Mouse (Mus musculus): ENCODE measurements around the gene Stum. TPM values are rescaled to one million over a fixed set of nuclear protein-coding genes. Genes with fewer than 3 reads are reported as not detected.
"Not testable (repeated sequence)": the region's sequence is repeated elsewhere in the genome, so short reads cannot be mapped to it uniquely, and the experiment has no call there.

The Stum gene
- polyA plus RNA-seq, 1 experiment from 2014 or later = 1.2 TPM

DNA sequence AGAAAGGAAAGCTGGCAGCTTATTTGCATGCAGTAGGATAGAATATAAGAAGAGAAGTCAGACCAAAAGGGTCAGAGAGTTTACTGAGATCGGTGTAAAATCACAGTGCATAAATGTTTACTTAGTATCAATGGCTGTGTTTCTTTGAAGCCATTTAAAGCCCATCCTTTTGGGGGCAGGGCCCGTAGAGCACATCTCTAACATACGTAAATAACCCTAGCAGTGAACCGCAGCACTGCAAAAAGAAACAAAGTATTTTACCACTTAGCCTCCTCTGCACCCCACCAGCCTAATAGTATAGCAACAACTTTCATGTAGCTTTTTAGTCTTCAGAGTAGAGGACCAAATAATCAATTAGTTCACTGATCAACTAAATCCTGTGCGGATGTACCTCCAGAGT, 85.6 kb downstream of the Stum start:
- no peak overlapping the region for H3K9ac ChIP-seq (replicated peaks; ENCODE audit: low read depth, low read length)
- ATAC-seq (ENCODE audit: insufficient number of reproducible peaks, insufficient read depth, low FRiP score, low read depth) = no peak
- H3K27ac ChIP-seq (ENCODE audit: low read length) = 0 out of 2 replicates have a peak overlapping the region, but pooled peaks have one; percentile 21
- no peaks in the 10 kb centered on the region for H3K36me3 ChIP-seq (ENCODE audit: control insufficient read depth, insufficient read depth, low read length)
- H3K9me3 ChIP-seq (ENCODE audit: control insufficient read depth, low read depth, low read length) = no peaks in the 10 kb centered on the region
- no peak overlapping the region for H3K4me3 ChIP-seq (ENCODE audit: low read depth, low read length)
- peaks cover 24% of the 10 kb centered on the region for H3K4me1 ChIP-seq (ENCODE audit: control insufficient read depth, insufficient read depth, low read length)
- no peaks in the 10 kb centered on the region for H3K27me3 ChIP-seq (ENCODE audit: control insufficient read depth, insufficient read depth, low read length)
- no peak overlapping the region for H3K4me2 ChIP-seq (replicated peaks; ENCODE audit: low read depth, low read length)
- WGBS = 37% methylated on average over 5 of the region's 5 CpGs

DNA sequence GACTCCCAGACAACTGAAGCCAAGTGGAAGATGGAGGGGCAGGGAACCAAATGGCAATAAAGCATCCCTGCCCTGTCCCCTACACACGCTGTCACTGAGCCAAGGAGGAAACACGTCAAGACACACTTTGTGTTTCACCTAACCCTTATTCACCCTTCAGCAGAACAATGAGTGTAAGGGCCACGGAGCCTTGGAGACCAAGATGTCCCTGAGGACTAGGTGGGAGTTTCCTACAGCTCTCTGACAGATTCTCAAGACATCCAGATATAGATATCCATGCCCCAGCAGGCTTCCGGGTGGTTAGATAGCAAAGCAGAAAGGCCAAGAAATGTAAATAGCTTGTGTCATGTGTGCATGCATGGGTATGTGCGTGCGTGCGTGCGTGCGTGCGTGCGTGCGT, 89.4 kb downstream of the Stum start:
- ATAC-seq (ENCODE audit: insufficient number of reproducible peaks, insufficient read depth, low FRiP score, low read depth) = no peak
- Histone ChIP-seq H3K27ac (ENCODE audit: low read length) (no peak overlapping the region), H3K27me3 (ENCODE audit: control insufficient read depth, insufficient read depth, low read length) (no peaks in the 10 kb centered on the region), H3K9ac (replicated peaks; ENCODE audit: low read depth, low read length) (no peak overlapping the region), H3K4me1 (ENCODE audit: control insufficient read depth, insufficient read depth, low read length) (peaks cover 10% of the 10 kb centered on the region), H3K4me3 (ENCODE audit: low read depth, low read length) (no peak overlapping the region), H3K4me2 (replicated peaks; ENCODE audit: low read depth, low read length) (no peak overlapping the region), H3K9me3 (ENCODE audit: control insufficient read depth, low read depth, low read length) (no peaks in the 10 kb centered on the region), H3K36me3 (ENCODE audit: control insufficient read depth, insufficient read depth, low read length) (no peaks in the 10 kb centered on the region)
- WGBS = 90% methylated on average over 12 of the region's 12 CpGs

DNA sequence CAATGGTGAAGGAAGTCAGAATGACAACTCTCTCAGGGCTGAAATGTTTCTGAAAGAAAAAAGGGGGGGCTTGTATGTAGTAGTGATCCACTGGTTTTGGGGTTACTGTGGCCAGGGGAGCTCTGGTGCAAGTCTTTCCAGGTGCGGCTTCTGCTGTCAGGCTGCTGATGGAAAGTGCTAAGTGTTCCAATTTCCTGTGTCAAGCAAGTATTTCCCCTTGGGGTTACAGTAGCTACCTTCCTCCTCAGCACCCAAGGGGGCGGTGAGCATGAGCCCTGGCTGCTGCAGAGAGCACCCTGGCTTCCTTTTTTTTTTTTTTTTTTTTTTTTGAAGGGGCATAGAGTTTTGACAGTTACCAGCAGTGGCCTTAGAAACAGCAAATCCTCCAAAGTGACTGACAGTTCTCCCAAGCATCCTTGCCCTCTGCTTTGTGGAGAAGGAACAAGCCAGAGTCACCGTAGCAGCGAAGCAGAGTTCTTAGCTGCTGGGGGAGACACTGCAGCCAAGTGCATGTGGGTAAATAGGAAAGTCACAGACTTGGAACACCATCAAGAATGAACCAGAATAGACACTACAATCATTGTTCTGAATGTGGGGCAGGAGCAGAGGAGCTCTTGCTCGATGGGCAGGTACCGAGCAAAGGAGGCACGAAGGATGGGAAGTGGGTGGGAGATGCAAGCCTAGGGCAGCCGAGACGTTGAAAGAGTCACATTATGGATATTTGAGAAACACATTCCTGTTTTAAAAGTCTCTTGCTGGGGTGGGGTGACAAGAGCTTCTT, 90.1 kb downstream of the Stum start:
- no peak for ATAC-seq (ENCODE audit: insufficient number of reproducible peaks, insufficient read depth, low FRiP score, low read depth)
- H3K9ac ChIP-seq (replicated peaks; ENCODE audit: low read depth, low read length) = no peak overlapping the region
- H3K4me3 ChIP-seq (ENCODE audit: low read depth, low read length) = no peak overlapping the region
- 81% methylated on average over 9 of the region's 9 CpGs for WGBS
- no peaks in the 10 kb centered on the region for H3K27me3 ChIP-seq (ENCODE audit: control insufficient read depth, insufficient read depth, low read length)
- peaks cover 17% of the 10 kb centered on the region for H3K4me1 ChIP-seq (ENCODE audit: control insufficient read depth, insufficient read depth, low read length)
- H3K36me3 ChIP-seq (ENCODE audit: control insufficient read depth, insufficient read depth, low read length) = no peaks in the 10 kb centered on the region
- no peaks in the 10 kb centered on the region for H3K9me3 ChIP-seq (ENCODE audit: control insufficient read depth, low read depth, low read length)
- H3K4me2 ChIP-seq (replicated peaks; ENCODE audit: low read depth, low read length) = no peak overlapping the region
- H3K27ac ChIP-seq (ENCODE audit: low read length) = no peak overlapping the region

DNA sequence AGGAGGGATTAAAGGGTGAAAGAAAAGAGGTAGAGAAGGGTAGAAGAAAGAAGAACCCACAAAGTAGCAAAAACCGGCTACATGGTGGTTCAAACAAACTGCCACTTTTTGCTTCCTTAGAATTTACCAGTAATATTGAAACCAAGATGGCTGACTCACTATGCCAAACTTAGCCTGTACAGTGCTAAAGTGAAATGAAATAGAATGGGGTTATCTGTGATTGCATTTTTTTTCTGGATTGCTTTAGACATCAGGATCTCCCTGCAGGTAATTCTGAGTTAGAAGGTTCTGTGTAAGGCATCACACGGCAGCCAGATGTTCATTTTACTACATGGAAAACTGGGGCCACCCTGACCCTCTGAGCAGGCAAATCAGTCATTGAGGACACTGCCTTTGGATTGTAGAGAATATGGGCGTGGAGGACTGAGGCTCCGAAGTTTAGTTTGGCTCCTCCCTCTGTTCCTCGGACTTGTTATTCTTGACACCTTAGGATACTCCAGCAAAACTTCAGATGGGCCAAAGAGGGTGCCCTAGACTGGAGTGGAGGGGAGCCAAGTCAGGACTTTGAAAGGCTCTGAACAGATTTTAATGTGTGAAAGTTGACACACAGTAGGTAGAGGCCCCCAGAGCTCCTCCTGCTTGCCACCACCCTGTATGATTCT, 91.0 kb downstream of the Stum start:
- H3K9me3 ChIP-seq (ENCODE audit: control insufficient read depth, low read depth, low read length) = no peaks in the 10 kb centered on the region

DNA sequence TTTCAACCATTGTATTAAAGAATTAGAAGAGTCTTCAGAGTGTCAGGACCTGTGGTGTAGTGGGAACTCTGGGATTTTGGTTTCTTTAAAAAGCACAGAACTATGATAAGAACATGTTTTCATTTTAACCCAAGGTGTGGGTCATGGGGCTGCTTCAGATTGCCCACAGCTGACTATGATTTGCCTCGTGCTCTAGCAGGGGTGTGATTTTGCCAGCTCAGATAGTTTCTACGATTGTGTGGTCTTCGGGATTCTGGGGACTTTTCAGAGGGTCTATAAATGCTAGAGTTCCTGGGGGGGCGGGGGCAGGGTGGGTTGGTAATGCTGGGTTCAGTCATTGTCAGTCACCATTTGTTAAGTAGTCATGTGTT, 91.7 kb downstream of the Stum start:
- ATAC-seq (ENCODE audit: insufficient number of reproducible peaks, insufficient read depth, low FRiP score, low read depth) = no peak
- Histone ChIP-seq H3K4me3 (ENCODE audit: low read depth, low read length) (no peak overlapping the region), H3K27ac (ENCODE audit: low read length) (no peak overlapping the region), H3K36me3 (ENCODE audit: control insufficient read depth, insufficient read depth, low read length) (no peaks in the 10 kb centered on the region), H3K9ac (replicated peaks; ENCODE audit: low read depth, low read length) (no peak overlapping the region), H3K4me2 (replicated peaks; ENCODE audit: low read depth, low read length) (no peak overlapping the region), H3K9me3 (ENCODE audit: control insufficient read depth, low read depth, low read length) (no peaks in the 10 kb centered on the region), H3K27me3 (ENCODE audit: control insufficient read depth, insufficient read depth, low read length) (no peaks in the 10 kb centered on the region), H3K4me1 (ENCODE audit: control insufficient read depth, insufficient read depth, low read length) (peaks cover 19% of the 10 kb centered on the region)
- 91% methylated on average over 4 of the region's 4 CpGs for WGBS

More for the DNA sequence above, 91.0 kb downstream of the Stum start:
- ATAC-seq (ENCODE audit: insufficient number of reproducible peaks, insufficient read depth, low FRiP score, low read depth) = no peak
- Histone ChIP-seq H3K4me2 (replicated peaks; ENCODE audit: low read depth, low read length) (no peak overlapping the region), H3K4me3 (ENCODE audit: low read depth, low read length) (no peak overlapping the region), H3K27me3 (ENCODE audit: control insufficient read depth, insufficient read depth, low read length) (no peaks in the 10 kb centered on the region), H3K4me1 (ENCODE audit: control insufficient read depth, insufficient read depth, low read length) (peaks cover 15% of the 10 kb centered on the region), H3K9ac (replicated peaks; ENCODE audit: low read depth, low read length) (no peak overlapping the region), H3K27ac (ENCODE audit: low read length) (no peak overlapping the region), H3K36me3 (ENCODE audit: control insufficient read depth, insufficient read depth, low read length) (no peaks in the 10 kb centered on the region)
- WGBS = 81% methylated on average over 5 of the region's 5 CpGs

DNA sequence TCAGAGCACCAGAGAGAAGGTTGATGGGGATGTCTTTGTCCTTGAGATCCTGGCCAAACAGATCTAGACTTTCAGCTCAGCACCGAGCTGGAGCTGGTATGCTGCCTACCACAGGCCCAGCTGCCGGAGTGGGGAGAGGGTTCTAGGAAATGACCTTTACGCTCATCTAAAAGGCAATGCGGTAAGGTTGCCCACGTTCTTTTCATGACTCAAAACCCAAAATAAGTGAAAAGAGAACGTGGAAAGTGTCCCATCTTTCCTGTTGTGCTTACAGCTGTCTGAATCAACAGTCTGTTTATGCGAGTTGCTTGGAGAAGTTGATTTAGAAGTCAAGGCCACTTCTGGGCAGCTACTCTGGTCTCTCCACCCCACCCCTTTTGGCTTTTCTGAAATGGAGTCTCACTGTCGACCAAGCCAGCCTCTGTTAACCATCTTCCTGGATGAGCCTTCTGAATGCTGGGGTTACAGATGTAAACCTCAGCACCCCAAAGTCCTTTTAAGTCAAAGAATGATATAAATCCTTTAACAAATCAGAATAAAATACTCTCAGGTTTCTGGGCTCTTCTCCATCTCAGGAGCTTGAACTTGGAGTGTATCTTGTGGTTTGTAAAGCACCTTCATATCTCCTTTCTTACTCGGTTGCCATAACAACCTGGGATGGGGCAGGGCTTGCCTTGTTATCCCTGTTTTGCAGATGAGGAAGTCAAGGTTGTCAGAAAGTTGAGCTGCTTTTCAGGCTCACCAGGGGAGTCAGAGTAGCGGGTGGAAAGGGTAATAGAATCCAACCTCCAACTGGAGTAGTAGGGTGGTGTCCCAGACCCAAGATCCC, 92.3 kb downstream of the Stum start:
- Histone ChIP-seq H3K36me3 (ENCODE audit: control insufficient read depth, insufficient read depth, low read length) (no peaks in the 10 kb centered on the region), H3K27me3 (ENCODE audit: control insufficient read depth, insufficient read depth, low read length) (no peaks in the 10 kb centered on the region), H3K4me2 (replicated peaks; ENCODE audit: low read depth, low read length) (no peak overlapping the region), H3K9me3 (ENCODE audit: control insufficient read depth, low read depth, low read length) (no peaks in the 10 kb centered on the region), H3K4me3 (ENCODE audit: low read depth, low read length) (no peak overlapping the region), H3K9ac (replicated peaks; ENCODE audit: low read depth, low read length) (no peak overlapping the region), H3K27ac (ENCODE audit: low read length) (no peak overlapping the region), H3K4me1 (ENCODE audit: control insufficient read depth, insufficient read depth, low read length) (peaks cover 22% of the 10 kb centered on the region)
- 72% methylated on average over 10 of the region's 10 CpGs for WGBS
- ATAC-seq (ENCODE audit: insufficient number of reproducible peaks, insufficient read depth, low FRiP score, low read depth) = no peak

DNA sequence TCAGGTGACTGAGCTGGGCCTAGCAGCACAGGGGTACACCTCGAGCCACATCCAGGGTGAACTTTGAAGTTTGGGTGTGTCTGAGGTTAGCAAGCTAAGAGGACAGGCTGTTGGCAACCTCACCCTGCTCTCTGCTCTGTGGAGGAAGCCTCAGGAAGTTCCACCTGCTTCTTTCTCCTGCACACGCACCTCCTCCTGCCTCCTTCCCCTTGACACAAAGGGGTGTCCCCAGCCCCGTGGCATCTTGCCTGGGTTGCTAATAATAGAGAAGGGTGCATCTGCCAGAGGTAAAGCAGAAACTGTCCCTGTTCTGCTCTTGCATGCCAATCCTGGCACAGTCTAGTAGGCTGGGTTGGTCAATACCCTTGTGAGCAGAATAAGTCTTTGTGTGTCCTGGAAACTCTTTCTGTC, 93.0 kb downstream of the Stum start:
- Histone ChIP-seq H3K9ac (replicated peaks; ENCODE audit: low read depth, low read length) (no peak overlapping the region), H3K4me1 (ENCODE audit: control insufficient read depth, insufficient read depth, low read length) (peaks cover 23% of the 10 kb centered on the region), H3K27ac (ENCODE audit: low read length) (no peak overlapping the region), H3K27me3 (ENCODE audit: control insufficient read depth, insufficient read depth, low read length) (no peaks in the 10 kb centered on the region), H3K9me3 (ENCODE audit: control insufficient read depth, low read depth, low read length) (no peaks in the 10 kb centered on the region), H3K4me3 (ENCODE audit: low read depth, low read length) (no peak overlapping the region), H3K4me2 (replicated peaks; ENCODE audit: low read depth, low read length) (no peak overlapping the region), H3K36me3 (ENCODE audit: control insufficient read depth, insufficient read depth, low read length) (no peaks in the 10 kb centered on the region)
- 63% methylated on average over 3 of the region's 3 CpGs for WGBS
- ATAC-seq (ENCODE audit: insufficient number of reproducible peaks, insufficient read depth, low FRiP score, low read depth) = no peak

DNA sequence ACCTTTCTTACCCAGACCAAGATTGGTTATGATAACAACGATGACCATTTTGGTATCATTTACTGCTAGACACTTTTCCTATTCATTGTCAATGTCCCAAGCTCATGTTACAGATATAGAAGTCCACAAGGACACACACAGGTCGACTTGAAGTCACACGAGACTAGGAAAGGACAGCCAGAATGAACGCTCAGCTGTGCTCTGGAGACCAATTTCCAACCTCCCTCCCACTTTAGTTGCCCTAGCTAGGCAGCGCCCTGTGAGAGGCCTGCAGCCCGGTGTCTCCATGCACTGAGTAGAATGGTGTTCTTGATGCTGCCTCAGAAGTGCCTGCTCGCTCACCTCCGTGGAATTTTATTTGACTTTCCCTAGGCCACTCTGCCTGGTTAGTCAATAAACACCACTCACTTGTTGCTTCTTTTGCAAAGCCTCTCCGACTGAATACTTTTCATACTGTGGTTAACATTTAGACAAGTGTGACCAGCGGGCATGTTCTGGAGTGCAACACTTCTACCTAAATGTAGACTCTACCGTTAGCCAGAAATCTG, 94.0 kb downstream of the Stum start:
- peaks cover 29% of the 10 kb centered on the region for H3K4me1 ChIP-seq (ENCODE audit: control insufficient read depth, insufficient read depth, low read length)
- not testable (repeated sequence) for H3K36me3 ChIP-seq (ENCODE audit: control insufficient read depth, insufficient read depth, low read length); H3K4me2 ChIP-seq (replicated peaks; ENCODE audit: low read depth, low read length); H3K27ac ChIP-seq (ENCODE audit: low read length); H3K4me3 ChIP-seq (ENCODE audit: low read depth, low read length); H3K9ac ChIP-seq (replicated peaks; ENCODE audit: low read depth, low read length); H3K27me3 ChIP-seq (ENCODE audit: control insufficient read depth, insufficient read depth, low read length); H3K9me3 ChIP-seq (ENCODE audit: control insufficient read depth, low read depth, low read length); ATAC-seq (ENCODE audit: insufficient number of reproducible peaks, insufficient read depth, low FRiP score, low read depth)
- 71% methylated on average over 11 of the region's 11 CpGs for WGBS
